In genomic region chr12:84152352-84153190, GRCm38 (mm10) we compare ENCODE assay signal across 11 mouse cellular contexts. TPM values are rescaled to one million over a fixed set of nuclear protein-coding genes. Genes with fewer than 3 reads are reported as not detected.
DNase-seq lines count a peak whose midpoint lies in the region; ATAC-seq and TF ChIP-seq lines count a peak whose summit lies in the region.
"Had no signal": no experiment of that assay in that cellular context is flagged by ENCODE, and none has a peak within 500 bp of the region (broad histone marks: within the 10 kb centered on the region; RNA-seq: fewer than 3 reads in every experiment).

No protein-coding gene starts in this region.

- H3K27ac ChIP-seq in limb, embryonic 14.5 days (replicated peaks; ENCODE audit: low read depth, low read length) = no peak overlapping the region
- H3K27ac ChIP-seq: embryonic facial prominence, embryonic 10.5 days; hindbrain, postnatal 0 days had no signal

- no peak for TF ChIP-seq POLR2A in limb, embryonic 14.5 days (IDR thresholded peaks at IDR 0.05; ENCODE audit: borderline replicate concordance, extremely low read depth, insufficient read depth, insufficient read length)

- 0 out of 2 replicates have a peak, but pooled peaks have one; percentile 7 for ATAC-seq in limb, embryonic 14.5 days (ENCODE audit: low FRiP score, low read depth)
- ATAC-seq: hindbrain, postnatal 0 days had no signal

- intact Hi-C loops in heart, postnatal 25 days (cut with DNase I) = no loop called here
- intact Hi-C loops in gastrocnemius, postnatal 14 days (cut with DNase I; ENCODE audit: low total_unique reads) = no loop called here

- peak; percentile 90 for DNase-seq in heart, adult 11 months
- DNase-seq in heart, postnatal 25 days (ENCODE audit: low spot score) = no peak
- DNase-seq in spleen, postnatal 4 days (ENCODE audit: low spot score in 2 of 2) = peak; percentile 65 to 75
- DNase-seq in spleen, postnatal 14 days (ENCODE audit: low spot score in 2 of 2) = no peak
- no peak for DNase-seq in limb, embryonic 14.5 days (ENCODE audit: low spot score)
- DNase-seq in urinary bladder, postnatal 25 days (ENCODE audit: low spot score) = no peak
- DNase-seq in gastrocnemius, postnatal 14 days = no peak
- DNase-seq: lung, postnatal 36 days; thymus, adult 2 months had no signal

- no peak overlapping the region for H3K9ac ChIP-seq in limb, embryonic 14.5 days (ENCODE audit: low read depth, low read length, severe bottlenecking)

- peaks cover 6% of the 10 kb centered on the region for H3K4me1 ChIP-seq in limb, embryonic 14.5 days (ENCODE audit: control insufficient read depth, insufficient read depth, low read length)

- H3K4me2 ChIP-seq in limb, embryonic 14.5 days (replicated peaks; ENCODE audit: low read depth, low read length, severe bottlenecking) = no peak overlapping the region

- no peaks in the 10 kb centered on the region for H3K9me3 ChIP-seq in limb, embryonic 14.5 days (ENCODE audit: control insufficient read depth, low read length)
- H3K9me3 ChIP-seq: embryonic facial prominence, embryonic 10.5 days had no signal

- 53% methylated on average over 32 of the region's 32 CpGs for WGBS in limb, embryonic 14.5 days

- peaks cover 67% of the 10 kb centered on the region for H3K36me3 ChIP-seq in limb, embryonic 14.5 days (ENCODE audit: control insufficient read depth, insufficient read depth, low read length)

- H3K27me3 ChIP-seq in limb, embryonic 14.5 days (ENCODE audit: control insufficient read depth, insufficient read depth, low read length) = no peaks in the 10 kb centered on the region

- no peak overlapping the region for H3K4me3 ChIP-seq in limb, embryonic 14.5 days (replicated peaks; ENCODE audit: low read length)
- H3K4me3 ChIP-seq: embryonic facial prominence, embryonic 10.5 days had no signal

RNA-seq across cellular contexts. Expression of gene Pnma1, which starts 4.3 kb away (rescaled TPM):
- total RNA-seq in heart, postnatal 25 days (2021) = under 1 TPM; 0.14 to 0.18 TPM
- polyA plus RNA-seq in limb, embryonic 14.5 days (2012; rRNA removed) = 0.24 and 0.39 TPM in 2 replicates
- 0.55 and 0.83 TPM in 2 replicates for polyA plus RNA-seq in limb, embryonic 14.5 days (2014; fragmentation: Nextera tagmentation; extraction: Ambion mirVana)
- total RNA-seq in gastrocnemius, postnatal 14 days (2021) = under 1 TPM; 0.23 to 0.24 TPM

RNA-seq across cellular contexts. Expression of gene Dnal1, which starts 38.4 kb away (rescaled TPM):
- total RNA-seq in heart, postnatal 25 days (2021) = 10 to 100 TPM in 1 of 2 experiments, 1 to 10 TPM in 1; 8.2 to 10.1 TPM
- polyA plus RNA-seq in limb, embryonic 14.5 days (2012; rRNA removed) = 15.1 and 17.0 TPM in 2 replicates
- 5.9 and 6.4 TPM in 2 replicates for polyA plus RNA-seq in limb, embryonic 14.5 days (2014; fragmentation: Nextera tagmentation; extraction: Ambion mirVana)
- 1 to 10 TPM; 7.0 to 7.3 TPM for total RNA-seq in gastrocnemius, postnatal 14 days (2021)

RNA-seq across cellular contexts. Expression of gene Acot6, which starts 52.1 kb away (rescaled TPM):
- 1 to 10 TPM; 2.2 to 2.4 TPM for total RNA-seq in heart, postnatal 25 days (2021)
- polyA plus RNA-seq in limb, embryonic 14.5 days (2012; rRNA removed) = 4.0 and 4.4 TPM in 2 replicates
- polyA plus RNA-seq in limb, embryonic 14.5 days (2014; fragmentation: Nextera tagmentation; extraction: Ambion mirVana) = 1.4 and 2.2 TPM in 2 replicates
- 1 to 10 TPM; 2.4 to 2.6 TPM for total RNA-seq in gastrocnemius, postnatal 14 days (2021)

Comparison
In these comparisons a context has a peak if more than half of its experiments do, and no peak if none do; other contexts are left out.
1. DNase-seq: peak in heart, adult 11 months (single experiment) and spleen, postnatal 4 days (2 of 2); none in heart, postnatal 25 days (single experiment), spleen, postnatal 14 days (0 of 2), limb, embryonic 14.5 days (single experiment), urinary bladder, postnatal 25 days (single experiment) and gastrocnemius, postnatal 14 days (single experiment).